Mouse (Mus musculus) liver, postnatal 0 days (tissue): Measurements from ENCODE around the gene Slamf8.

Experiments used
- CTCF ChIP-seq: sonication (generic); IDR thresholded peaks from 2 replicates; pipeline ENCODE4 v1.5.1; 2016; ENCODE audit warnings: antibody characterized with exemption, low read depth
- EP300 ChIP-seq: IDR thresholded peaks from 2 replicates; pipeline ENCODE4 v1.6.1; 2016; ENCODE audit warnings: antibody characterized with exemption, low read depth, mild to moderate bottlenecking

- no peak for TF ChIP-seq CTCF
- no peak for TF ChIP-seq EP300
Measured at GRCm38 (mm10) chr1:172551009-172551408, 39.4 kb downstream of the Slamf8 start.
